Mouse (Mus musculus): Measurements from ENCODE around the gene Stard7.
"Not testable (repeated sequence)": the region's sequence is repeated elsewhere in the genome, so short reads cannot be mapped to it uniquely, and the experiment has no call there.

Stard7 gene

GRCm38 (mm10) chr2:127269491-127270299 lies at the start of gene Stard7:
TSS of gene Stard7 (plus strand) at chr2:127270218.
- peak; percentile 93 for DNase-seq (ENCODE audit: extremely low read depth, low read depth)

GRCm38 (mm10) chr2:127225261-127225660 lies 44.8 kb upstream of the Stard7 start:
- DNase-seq (ENCODE audit: extremely low read depth, low read depth) = no peak

- DNase-seq (ENCODE audit: extremely low read depth, low read depth) = no peak
Observed at GRCm38 (mm10) chr2:127237897-127238610, 32.0 kb upstream of the Stard7 start.

- no peak for DNase-seq (ENCODE audit: extremely low read depth, low read depth)
Observed at GRCm38 (mm10) chr2:127240065-127240464, 30.0 kb upstream of the Stard7 start.

GRCm38 (mm10) chr2:127247592-127248333 lies 22.3 kb upstream of the Stard7 start, which contains the start of the genes Ciao1 and Tmem127:
TSS of gene Ciao1 (minus strand) at chr2:127247816.
TSS of gene Tmem127 (plus strand) at chr2:127247908.
- DNase-seq (ENCODE audit: extremely low read depth, low read depth) = peak; percentile 99

GRCm38 (mm10) chr2:127248334-127249004 lies 21.5 kb upstream of the Stard7 start:
- DNase-seq (ENCODE audit: extremely low read depth, low read depth) = peak; percentile 37

- peak; percentile 43 for DNase-seq (ENCODE audit: extremely low read depth, low read depth)
Observed at GRCm38 (mm10) chr2:127250291-127251008, 19.6 kb upstream of the Stard7 start.

GRCm38 (mm10) chr2:127251457-127251856 lies 18.6 kb upstream of the Stard7 start:
- DNase-seq (ENCODE audit: extremely low read depth, low read depth) = no peak

- no peak for DNase-seq (ENCODE audit: extremely low read depth, low read depth)
Observed at GRCm38 (mm10) chr2:127251880-127252527, 18.0 kb upstream of the Stard7 start.

- DNase-seq (ENCODE audit: extremely low read depth, low read depth) = no peak
Observed at GRCm38 (mm10) chr2:127252787-127253186, 17.2 kb upstream of the Stard7 start.

GRCm38 (mm10) chr2:127254604-127255134 lies 15.3 kb upstream of the Stard7 start:
- no peak for DNase-seq (ENCODE audit: extremely low read depth, low read depth)

- DNase-seq (ENCODE audit: extremely low read depth, low read depth) = no peak
Observed at GRCm38 (mm10) chr2:127255294-127255693, 14.7 kb upstream of the Stard7 start.

- no peak for DNase-seq (ENCODE audit: extremely low read depth, low read depth)
Observed at GRCm38 (mm10) chr2:127259340-127259739, 10.7 kb upstream of the Stard7 start.

- no peak for DNase-seq (ENCODE audit: extremely low read depth, low read depth)
Observed at GRCm38 (mm10) chr2:127262480-127262879, 7.5 kb upstream of the Stard7 start.

- DNase-seq (ENCODE audit: extremely low read depth, low read depth) = no peak
Observed at GRCm38 (mm10) chr2:127267854-127268253, 2.2 kb upstream of the Stard7 start.

GRCm38 (mm10) chr2:127270300-127271041 lies 453 bp downstream of the Stard7 start:
- DNase-seq (ENCODE audit: extremely low read depth, low read depth) = peak; percentile 64

- no peak for DNase-seq (ENCODE audit: extremely low read depth, low read depth)
Observed at GRCm38 (mm10) chr2:127271042-127271515, 1.1 kb downstream of the Stard7 start.

GRCm38 (mm10) chr2:127272049-127272448 lies 2.0 kb downstream of the Stard7 start:
- not testable (repeated sequence) for DNase-seq (ENCODE audit: extremely low read depth, low read depth)

- no peak for DNase-seq (ENCODE audit: extremely low read depth, low read depth)
Observed at GRCm38 (mm10) chr2:127272806-127273205, 2.8 kb downstream of the Stard7 start.
